Mouse (Mus musculus): ENCODE data around the gene Stbd1. TPM values are rescaled to one million over a fixed set of nuclear protein-coding genes. Genes with fewer than 3 reads are reported as not detected.

The Stbd1 gene
- total and polyA plus RNA-seq, 3 experiments, result 0.11 TPM; not detected in 2

DNA sequence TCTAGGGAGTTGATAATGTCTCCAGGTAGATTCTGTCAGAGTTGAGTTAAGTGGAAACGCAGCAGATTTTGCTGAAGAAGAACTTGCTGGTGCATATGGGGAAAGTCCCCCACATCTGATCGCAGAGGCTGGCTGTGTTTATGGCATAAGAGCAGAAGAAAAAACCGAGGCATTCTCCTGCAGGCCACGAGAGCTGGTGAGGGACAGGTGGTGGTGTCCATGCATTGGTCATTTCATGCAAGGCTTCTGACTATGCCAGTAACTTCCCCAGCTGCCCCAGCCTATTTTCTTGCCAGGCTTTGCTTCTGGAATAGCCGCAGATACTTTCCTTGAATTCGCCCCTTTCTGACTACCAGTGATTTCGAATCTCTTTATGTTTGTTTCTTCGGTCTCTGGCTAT lies 6.0 kb upstream of the Stbd1 start:
- ATAC-seq (ENCODE audit: extremely low read depth, insufficient number of reproducible peaks, low FRiP score, poor library complexity, severe bottlenecking), result no peak
- 0 out of 2 replicates have a peak, but pooled peaks cover 1% of the 10 kb centered on the region for H3K27me3 ChIP-seq (ENCODE audit: insufficient read depth, low read length)
- no peaks in the 10 kb centered on the region for H3K4me1 ChIP-seq (ENCODE audit: insufficient read depth, low read depth, low read length)
- H3K36me3 ChIP-seq (replicated peaks), result no peaks in the 10 kb centered on the region
- no peak overlapping the region for H3K4me3 ChIP-seq (ENCODE audit: low read depth, low read length)
- DNase-seq (ENCODE audit: low spot score), result no peak
- no peak for TF ChIP-seq GATA1 (IDR thresholded peaks at IDR 0.05; ENCODE audit: borderline replicate concordance, low read length)
- no peak for TF ChIP-seq TAL1 (conservative IDR thresholded peaks at IDR 0.05; ENCODE audit: low read depth, low read length)
- no peak for TF ChIP-seq GATA2 (IDR thresholded peaks at IDR 0.05; ENCODE audit: borderline replicate concordance, low read depth, low read length)
- no peak for TF ChIP-seq POLR2AphosphoS5 (IDR thresholded peaks at IDR 0.05; ENCODE audit: insufficient replicate concordance, low read depth, low read length)
- no peak for TF ChIP-seq CTCF (IDR thresholded peaks at IDR 0.05; ENCODE audit: low read depth, low read length)
- H3K9me3 ChIP-seq (replicated peaks), result no peaks in the 10 kb centered on the region

DNA sequence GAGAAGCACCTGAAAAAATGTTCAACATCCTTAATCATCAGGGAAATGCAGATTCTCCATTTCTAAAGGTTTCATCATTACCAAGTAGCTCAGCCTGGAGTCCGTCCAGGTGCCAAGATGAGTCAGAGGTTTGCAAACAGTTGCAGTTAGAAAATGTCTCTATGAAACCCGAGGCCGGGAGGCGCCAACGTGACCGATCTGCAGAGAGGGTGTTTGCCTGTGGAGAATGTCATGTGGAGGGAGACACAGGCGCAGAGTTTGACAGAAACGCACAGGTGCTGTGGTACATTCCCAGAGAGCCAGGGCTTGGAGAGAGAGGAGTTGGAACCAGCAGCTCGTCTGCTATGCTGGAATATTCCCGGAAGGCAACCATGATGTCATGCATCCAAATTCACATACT lies 3.8 kb upstream of the Stbd1 start:
- Histone ChIP-seq H3K9me3 (replicated peaks) (no peaks in the 10 kb centered on the region), H3K36me3 (replicated peaks) (no peaks in the 10 kb centered on the region), H3K4me3 (ENCODE audit: low read depth, low read length) (no peak overlapping the region), H3K27me3 (ENCODE audit: insufficient read depth, low read length) (peaks cover 12% of the 10 kb centered on the region; the same call in 1 of the 2 replicates), H3K4me1 (ENCODE audit: insufficient read depth, low read depth, low read length) (0 out of 2 replicates have a peak, but pooled peaks cover 3% of the 10 kb centered on the region)
- DNase-seq (ENCODE audit: low spot score), result no peak
- no peak for TF ChIP-seq CTCF (IDR thresholded peaks at IDR 0.05; ENCODE audit: low read depth, low read length)
- no peak for TF ChIP-seq POLR2AphosphoS5 (IDR thresholded peaks at IDR 0.05; ENCODE audit: insufficient replicate concordance, low read depth, low read length)
- TF ChIP-seq GATA1 (IDR thresholded peaks at IDR 0.05; ENCODE audit: borderline replicate concordance, low read length), result no peak
- TF ChIP-seq TAL1 (conservative IDR thresholded peaks at IDR 0.05; ENCODE audit: low read depth, low read length), result no peak
- TF ChIP-seq GATA2 (IDR thresholded peaks at IDR 0.05; ENCODE audit: borderline replicate concordance, low read depth, low read length), result no peak
- no peak for ATAC-seq (ENCODE audit: extremely low read depth, insufficient number of reproducible peaks, low FRiP score, poor library complexity, severe bottlenecking)

DNA sequence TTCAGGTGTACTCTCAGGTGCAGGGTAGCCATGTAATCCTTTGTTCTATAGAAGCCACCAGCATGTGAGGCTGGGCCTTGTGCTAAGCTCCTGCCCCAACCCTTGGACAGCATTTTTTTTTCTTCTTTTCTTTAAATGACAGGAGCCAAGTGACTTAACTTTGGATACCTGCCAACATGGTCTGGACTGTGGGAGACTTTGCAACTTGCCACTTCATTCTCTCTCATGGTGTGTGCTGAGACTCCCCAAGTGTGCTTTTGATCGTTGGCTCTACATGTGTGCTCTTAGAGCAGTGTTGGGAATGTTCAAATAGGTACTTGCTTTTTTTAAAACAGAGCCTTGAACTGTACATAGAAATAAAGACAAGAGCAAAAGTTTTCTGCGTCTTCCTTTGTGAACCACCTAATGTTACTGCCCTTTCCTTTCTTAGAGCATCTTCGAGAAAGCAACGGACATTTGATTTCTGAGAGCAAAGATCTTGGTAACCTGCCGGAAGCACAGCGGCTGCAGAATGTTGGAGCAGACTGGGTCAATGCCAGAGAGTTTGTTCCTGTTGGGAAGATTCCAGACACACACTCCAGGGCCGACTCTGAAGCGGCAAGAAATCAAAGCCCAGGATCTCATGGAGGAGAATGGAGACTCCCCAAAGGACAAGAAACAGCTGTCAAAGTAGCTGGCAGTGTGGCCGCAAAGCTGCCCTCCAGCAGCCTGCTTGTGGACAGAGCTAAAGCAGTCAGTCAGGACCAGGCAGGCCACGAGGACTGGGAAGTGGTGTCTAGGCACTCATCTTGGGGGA lies 1.8 kb downstream of the Stbd1 start:
- DNase-seq (ENCODE audit: low spot score), result no peak
- Histone ChIP-seq H3K27me3 (ENCODE audit: insufficient read depth, low read length) (peaks cover 19% of the 10 kb centered on the region), H3K4me1 (ENCODE audit: insufficient read depth, low read depth, low read length) (0 out of 2 replicates have a peak, but pooled peaks cover 3% of the 10 kb centered on the region), H3K9me3 (replicated peaks) (no peaks in the 10 kb centered on the region), H3K36me3 (replicated peaks) (no peaks in the 10 kb centered on the region), H3K4me3 (ENCODE audit: low read depth, low read length) (no peak overlapping the region)
- TF ChIP-seq POLR2AphosphoS5 (IDR thresholded peaks at IDR 0.05; ENCODE audit: insufficient replicate concordance, low read depth, low read length) (no peak), CTCF (IDR thresholded peaks at IDR 0.05; ENCODE audit: low read depth, low read length) (no peak), GATA1 (IDR thresholded peaks at IDR 0.05; ENCODE audit: borderline replicate concordance, low read length) (no peak), GATA2 (IDR thresholded peaks at IDR 0.05; ENCODE audit: borderline replicate concordance, low read depth, low read length) (no peak), TAL1 (conservative IDR thresholded peaks at IDR 0.05; ENCODE audit: low read depth, low read length) (no peak)
- no peak for ATAC-seq (ENCODE audit: extremely low read depth, insufficient number of reproducible peaks, low FRiP score, poor library complexity, severe bottlenecking)

DNA sequence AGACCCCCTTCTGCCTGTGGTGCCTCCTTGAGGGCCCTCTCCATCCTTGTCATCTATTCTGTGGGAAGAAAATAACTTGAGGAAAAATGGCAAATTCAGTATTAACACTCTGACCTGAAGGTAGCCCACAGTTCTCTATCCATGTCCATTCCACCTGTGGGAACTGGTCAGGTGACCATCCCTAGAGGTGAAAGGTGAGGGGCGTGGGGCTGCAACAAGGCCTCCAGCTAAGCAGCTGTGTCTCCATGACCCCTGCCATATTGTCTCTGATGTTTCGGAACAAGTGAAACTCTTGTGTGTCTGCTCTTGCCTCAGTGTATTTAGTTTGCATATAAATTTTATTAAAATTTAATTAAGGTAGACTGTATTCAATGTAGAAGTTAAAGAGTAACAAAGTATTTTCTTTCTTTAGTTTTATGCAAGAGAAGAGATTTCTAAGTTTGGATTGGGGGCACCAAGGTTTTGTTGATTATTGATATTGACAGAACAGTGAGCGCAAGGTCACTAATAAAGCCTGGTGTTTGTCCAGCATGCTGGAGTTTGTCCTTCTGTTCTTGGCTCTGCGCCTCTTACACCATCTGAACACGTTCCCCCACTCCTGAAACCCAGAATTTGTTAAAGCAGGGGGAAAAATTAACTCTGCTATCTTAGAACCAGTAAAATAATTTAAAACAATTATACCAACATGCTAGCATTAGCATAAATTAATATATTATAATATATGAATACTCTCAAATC lies 4.8 kb downstream of the Stbd1 start:
- 0 out of 2 replicates have a peak, but pooled peaks cover 3% of the 10 kb centered on the region for H3K4me1 ChIP-seq (ENCODE audit: insufficient read depth, low read depth, low read length)
- H3K4me3 ChIP-seq (ENCODE audit: low read depth, low read length), result no peak overlapping the region
- DNase-seq (ENCODE audit: low spot score), result no peak
- H3K9me3 ChIP-seq (replicated peaks), result no peaks in the 10 kb centered on the region
- TF ChIP-seq TAL1 (conservative IDR thresholded peaks at IDR 0.05; ENCODE audit: low read depth, low read length), result no peak
- no peak for TF ChIP-seq POLR2AphosphoS5 (IDR thresholded peaks at IDR 0.05; ENCODE audit: insufficient replicate concordance, low read depth, low read length)
- TF ChIP-seq GATA1 (IDR thresholded peaks at IDR 0.05; ENCODE audit: borderline replicate concordance, low read length), result no peak
- TF ChIP-seq GATA2 (IDR thresholded peaks at IDR 0.05; ENCODE audit: borderline replicate concordance, low read depth, low read length), result no peak
- TF ChIP-seq CTCF (IDR thresholded peaks at IDR 0.05; ENCODE audit: low read depth, low read length), result no peak
- ATAC-seq (ENCODE audit: extremely low read depth, insufficient number of reproducible peaks, low FRiP score, poor library complexity, severe bottlenecking), result no peak
- H3K27me3 ChIP-seq (ENCODE audit: insufficient read depth, low read length), result peaks cover 16% of the 10 kb centered on the region
- no peaks in the 10 kb centered on the region for H3K36me3 ChIP-seq (replicated peaks)

DNA sequence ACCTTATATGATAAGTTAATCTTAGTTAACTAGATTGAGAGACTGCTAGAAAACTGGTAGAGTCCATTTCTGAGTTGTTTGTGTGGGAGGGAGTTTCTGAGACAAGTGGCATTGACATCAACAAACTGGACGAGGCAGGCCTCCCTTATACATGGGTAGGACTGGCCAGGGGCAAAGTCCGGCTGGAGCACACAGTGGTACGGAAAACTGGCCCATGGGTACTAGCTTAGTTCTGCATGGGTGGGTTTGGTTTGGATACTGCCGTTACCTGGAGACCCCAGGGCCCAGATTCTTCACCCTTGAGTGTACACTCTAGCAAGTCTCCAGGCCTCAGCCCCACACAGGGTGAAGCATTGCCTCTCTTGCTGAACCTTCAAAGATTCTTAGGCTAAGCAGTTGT lies 9.9 kb downstream of the Stbd1 start:
- ATAC-seq (ENCODE audit: extremely low read depth, insufficient number of reproducible peaks, low FRiP score, poor library complexity, severe bottlenecking) (no peak), DNase-seq (ENCODE audit: low spot score) (no peak)
- TF ChIP-seq GATA1 (IDR thresholded peaks at IDR 0.05; ENCODE audit: borderline replicate concordance, low read length) (no peak), TAL1 (conservative IDR thresholded peaks at IDR 0.05; ENCODE audit: low read depth, low read length) (no peak), GATA2 (IDR thresholded peaks at IDR 0.05; ENCODE audit: borderline replicate concordance, low read depth, low read length) (no peak), CTCF (IDR thresholded peaks at IDR 0.05; ENCODE audit: low read depth, low read length) (no peak), POLR2AphosphoS5 (IDR thresholded peaks at IDR 0.05; ENCODE audit: insufficient replicate concordance, low read depth, low read length) (no peak)
- no peak overlapping the region for H3K4me3 ChIP-seq (ENCODE audit: low read depth, low read length)
- no peaks in the 10 kb centered on the region for H3K36me3 ChIP-seq (replicated peaks)
- H3K4me1 ChIP-seq (ENCODE audit: insufficient read depth, low read depth, low read length), result no peaks in the 10 kb centered on the region
- peaks cover 3% of the 10 kb centered on the region; the same call in 1 of the 2 replicates for H3K27me3 ChIP-seq (ENCODE audit: insufficient read depth, low read length)
- no peaks in the 10 kb centered on the region for H3K9me3 ChIP-seq (replicated peaks)

DNA sequence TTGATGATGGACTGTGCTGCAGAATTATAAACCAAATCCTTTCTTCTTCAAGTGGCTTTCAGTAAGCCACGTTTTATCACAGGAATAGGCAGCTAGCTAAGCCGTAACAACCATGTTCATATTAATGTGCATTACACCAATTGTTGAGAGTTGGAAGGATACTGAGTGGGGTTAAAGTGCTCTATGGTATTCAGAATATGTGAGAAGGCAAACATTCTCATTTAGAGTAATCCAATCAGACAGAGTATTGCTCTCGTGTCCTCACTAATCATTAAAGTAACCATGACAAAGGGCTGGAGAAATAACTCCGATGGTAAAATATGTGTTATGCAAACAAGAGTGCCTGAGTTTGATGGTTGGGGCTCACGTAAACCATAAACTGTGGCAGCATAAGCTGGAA lies 19.0 kb downstream of the Stbd1 start:
- no peak for ATAC-seq (ENCODE audit: extremely low read depth, insufficient number of reproducible peaks, low FRiP score, poor library complexity, severe bottlenecking)
- Histone ChIP-seq H3K4me1 (ENCODE audit: insufficient read depth, low read depth, low read length) (no peaks in the 10 kb centered on the region), H3K36me3 (replicated peaks) (no peaks in the 10 kb centered on the region), H3K9me3 (replicated peaks) (no peaks in the 10 kb centered on the region), H3K27me3 (ENCODE audit: insufficient read depth, low read length) (no peaks in the 10 kb centered on the region; the same call in 1 of the 2 replicates), H3K4me3 (ENCODE audit: low read depth, low read length) (no peak overlapping the region)
- DNase-seq (ENCODE audit: low spot score), result no peak
- TF ChIP-seq POLR2AphosphoS5 (IDR thresholded peaks at IDR 0.05; ENCODE audit: insufficient replicate concordance, low read depth, low read length), result no peak
- no peak for TF ChIP-seq CTCF (IDR thresholded peaks at IDR 0.05; ENCODE audit: low read depth, low read length)
- no peak for TF ChIP-seq TAL1 (conservative IDR thresholded peaks at IDR 0.05; ENCODE audit: low read depth, low read length)
- no peak for TF ChIP-seq GATA2 (IDR thresholded peaks at IDR 0.05; ENCODE audit: borderline replicate concordance, low read depth, low read length)
- TF ChIP-seq GATA1 (IDR thresholded peaks at IDR 0.05; ENCODE audit: borderline replicate concordance, low read length), result no peak

All from G1E (cell line).